Mouse (Mus musculus): ENCODE measurements at regions not wholly inside any gene's neighbourhood (a gene's known extent, or its start where the extent isn't known, plus 50 kb on each side); places are given as distances from the start of the nearest gene placed in this dataset.

DNA sequence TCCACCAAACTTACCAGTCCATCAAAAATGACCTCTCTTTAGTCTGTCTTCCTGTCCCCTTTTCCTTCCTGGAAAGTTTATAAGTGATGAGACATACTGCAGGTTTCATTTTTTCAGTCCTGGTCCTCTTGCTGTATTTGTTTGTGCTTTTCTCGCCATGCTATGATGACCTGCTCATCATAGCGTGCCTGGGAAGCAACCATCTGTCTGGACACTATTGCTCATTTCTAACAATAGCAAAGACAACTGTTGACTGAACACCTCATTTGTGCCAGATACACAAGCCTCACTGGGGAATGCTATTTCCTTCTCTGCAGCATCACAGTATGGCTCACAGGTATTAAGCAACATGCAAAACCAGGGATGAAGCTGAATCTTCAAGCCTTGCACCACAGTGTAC, 85.2 kb upstream of the Cdkn2b start:
- no peak for DNase-seq

DNA sequence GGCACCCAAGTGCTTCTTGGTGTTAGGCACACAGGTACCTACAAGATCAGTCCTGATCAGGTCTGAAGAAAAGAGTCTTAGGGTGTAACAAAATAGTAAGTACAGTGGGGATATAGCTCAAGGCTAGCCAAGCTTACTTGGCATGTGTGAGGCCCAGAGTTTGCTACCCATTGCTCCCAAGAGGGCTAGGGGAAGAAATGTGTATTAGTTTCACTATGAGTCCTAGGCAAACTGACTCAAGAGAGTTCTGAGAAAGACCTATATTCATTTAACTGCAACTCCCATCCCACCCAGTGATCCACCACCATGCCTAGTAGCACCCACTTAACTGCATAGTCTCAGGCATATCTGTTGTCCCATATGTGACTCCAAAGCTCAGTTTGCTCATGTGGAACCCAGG, 84.5 kb upstream of the Cdkn2b start:
- DNase-seq: no peak

DNA sequence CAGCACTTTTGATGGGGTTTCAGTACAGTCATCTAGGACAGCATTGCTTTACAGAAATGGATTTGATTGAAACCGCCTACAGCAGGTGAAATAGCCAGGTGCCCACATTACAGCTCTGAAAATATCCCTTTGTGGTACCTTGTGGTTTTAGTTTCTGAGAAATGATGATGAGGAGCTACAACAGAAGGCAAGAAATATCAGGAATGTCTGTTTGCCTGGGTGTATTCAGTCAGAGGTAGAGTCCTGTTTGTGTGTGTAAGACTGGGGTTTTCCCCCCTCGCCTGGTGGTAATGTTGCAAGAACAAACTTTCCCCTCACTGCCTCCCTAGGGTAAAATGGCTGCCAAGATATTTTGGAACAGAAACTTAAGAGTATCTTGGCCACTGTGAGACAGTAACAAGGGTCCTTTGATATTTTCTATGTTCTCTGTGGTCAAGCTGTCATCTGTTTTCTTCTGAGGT, 82.4 kb upstream of the Cdkn2b start:
- DNase-seq: no peak

DNA sequence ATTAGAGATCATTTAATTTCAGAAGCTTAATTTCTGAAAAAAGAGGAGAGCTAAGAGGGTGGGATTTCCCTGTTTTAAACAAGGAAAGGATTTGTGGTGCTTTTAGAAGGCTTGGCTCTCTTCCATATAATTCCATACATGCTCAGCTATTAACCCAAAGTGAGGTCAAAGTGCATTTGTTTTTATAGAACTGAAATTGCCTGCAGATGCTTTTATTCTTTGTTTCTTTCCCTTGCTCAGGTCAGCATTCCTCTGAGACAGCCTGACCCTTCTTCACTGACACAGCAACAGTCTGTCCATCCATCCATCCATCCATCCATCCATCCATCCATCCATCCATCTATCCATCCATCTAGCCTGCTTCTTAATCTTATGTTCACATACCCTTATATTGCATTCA, 82.0 kb upstream of the Cdkn2b start:
- no peak for DNase-seq

- no peak for DNase-seq
Observed at GRCm38 (mm10) chr4:89391463-89392308, 80.8 kb upstream of the Cdkn2b start.

GRCm38 (mm10) chr4:89383548-89383947, 72.7 kb upstream of the Cdkn2b start:
- DNase-seq: no peak

GRCm38 (mm10) chr4:89382434-89382976, 71.7 kb upstream of the Cdkn2b start:
- no peak for DNase-seq

DNA sequence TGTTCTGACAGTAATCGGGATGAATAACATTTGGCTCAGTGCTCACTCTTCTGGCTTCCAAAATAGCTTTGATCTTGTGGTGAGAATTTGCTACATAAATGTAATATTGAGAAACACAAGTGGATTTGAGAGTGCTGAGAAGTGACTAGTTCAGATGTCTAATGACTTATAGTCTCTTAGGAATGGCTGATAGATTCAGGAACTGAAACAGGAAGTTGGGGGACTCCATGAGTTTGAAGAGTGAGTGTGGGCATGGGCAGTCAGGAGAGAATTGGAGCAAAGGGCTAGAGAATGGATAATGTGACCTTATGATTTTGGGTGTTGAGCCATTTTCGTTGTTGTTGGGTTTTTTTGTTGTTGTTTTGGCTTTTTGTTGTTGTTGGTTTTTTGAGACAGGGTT, 70.9 kb upstream of the Cdkn2b start:
- no peak for DNase-seq

- DNase-seq: no peak
Observed at GRCm38 (mm10) chr4:89381077-89381476, 70.2 kb upstream of the Cdkn2b start.

GRCm38 (mm10) chr4:89380330-89380945, 69.6 kb upstream of the Cdkn2b start:
- DNase-seq: no peak

GRCm38 (mm10) chr4:89379622-89380329, 68.9 kb upstream of the Cdkn2b start:
- DNase-seq: no peak

DNA sequence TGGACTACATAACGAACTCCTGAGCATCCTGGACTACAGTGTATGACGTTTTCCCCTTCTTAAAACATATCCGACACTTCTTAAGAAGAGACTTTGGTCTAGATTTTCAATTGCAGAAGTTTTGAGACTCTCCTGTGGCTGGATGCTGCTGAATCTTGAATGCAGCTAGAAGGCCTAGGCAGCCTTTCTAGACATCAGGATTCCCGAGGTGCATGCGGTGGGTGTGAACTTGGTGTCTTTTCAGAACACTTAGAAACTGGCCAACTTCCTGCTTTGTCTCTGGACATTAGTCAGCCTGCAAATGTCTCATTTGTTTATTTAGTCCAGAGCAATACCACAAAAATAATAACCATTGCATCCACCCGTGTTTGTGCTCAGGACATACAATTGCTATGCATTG, 61.8 kb upstream of the Cdkn2b start:
- DNase-seq: no peak

- no peak for DNase-seq
Observed at GRCm38 (mm10) chr4:89368850-89369524, 58.1 kb upstream of the Cdkn2b start.

DNA sequence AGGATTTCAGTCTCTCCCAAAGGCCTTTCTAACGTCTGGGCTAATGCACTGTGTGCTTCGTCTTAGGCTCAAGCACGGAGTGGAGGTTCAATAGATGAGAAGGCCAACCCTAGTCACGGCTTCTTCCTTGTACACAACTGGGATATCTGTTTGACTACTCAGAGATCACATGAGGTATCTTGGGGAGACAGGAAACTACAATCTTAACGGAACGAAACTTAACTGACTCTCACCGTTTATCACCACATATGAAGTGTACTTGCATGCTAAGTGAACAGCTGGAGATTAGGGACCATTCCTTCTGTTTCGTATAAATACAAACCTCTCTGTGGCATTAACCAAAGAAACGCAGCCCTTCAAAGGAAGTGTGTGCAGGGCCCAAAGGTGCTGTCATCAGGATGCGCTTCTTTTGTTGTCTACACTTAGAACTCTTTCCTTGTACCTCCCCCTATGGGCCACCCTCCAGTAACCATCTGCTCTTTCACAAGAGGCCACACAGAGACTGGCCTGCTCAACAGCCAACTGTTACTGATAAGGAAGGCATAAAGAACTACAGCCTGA, 55.8 kb upstream of the Cdkn2b start:
- no peak for DNase-seq

GRCm38 (mm10) chr4:89365875-89366274, 55.0 kb upstream of the Cdkn2b start:
- DNase-seq: no peak

DNA sequence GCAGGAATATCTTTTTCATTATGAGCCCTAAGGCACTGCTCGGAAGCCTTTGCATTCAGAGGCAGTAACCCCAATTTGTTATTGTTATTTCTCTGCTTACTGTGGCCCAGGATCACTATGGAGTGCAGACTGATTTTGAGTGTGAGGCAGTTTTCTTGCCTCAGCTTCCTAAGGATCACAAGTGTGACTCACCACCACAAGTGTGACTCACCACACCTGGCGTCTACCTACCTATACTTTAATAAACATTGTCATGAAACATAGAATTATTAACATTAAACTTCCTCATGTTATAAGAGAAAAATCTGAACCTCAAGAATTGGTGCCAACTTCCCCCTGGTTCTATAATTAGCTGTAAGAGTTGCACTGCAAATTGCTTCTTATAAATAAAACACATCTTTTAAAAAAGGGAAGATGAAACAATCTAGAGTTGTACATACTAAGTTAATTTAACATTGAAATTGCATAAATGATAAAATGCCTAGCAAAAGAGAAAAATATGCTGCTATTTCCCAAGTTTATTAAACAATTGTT, 52.4 kb upstream of the Cdkn2b start:
- no peak for DNase-seq

- no peak for DNase-seq
Observed at GRCm38 (mm10) chr4:89362650-89363049, 51.8 kb upstream of the Cdkn2b start.

GRCm38 (mm10) chr4:89361316-89361715, 50.5 kb upstream of the Cdkn2b start:
- DNase-seq: no peak
